In the genomic region with DNA sequence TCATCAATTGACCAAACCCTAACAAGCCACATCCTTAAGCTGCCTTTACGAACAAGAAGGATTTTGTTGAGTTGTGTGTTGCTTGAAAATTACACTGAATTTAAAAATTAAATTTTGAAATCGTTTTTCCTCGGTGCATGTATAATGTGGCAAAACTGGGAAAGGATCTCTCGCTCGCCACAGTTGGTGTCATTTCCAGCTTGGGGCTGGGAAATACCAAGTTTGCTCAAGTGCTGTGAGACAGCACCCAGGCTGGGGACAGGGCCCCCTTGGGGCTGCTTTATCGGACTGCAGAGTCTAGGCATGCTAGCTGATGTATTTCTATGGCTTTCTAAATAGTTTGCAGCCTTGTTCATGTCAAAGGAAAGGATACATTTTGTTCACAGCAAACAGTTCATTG, we compare ENCODE assay signal across 22 mouse cellular contexts. TPM values are rescaled to one million over a fixed set of nuclear protein-coding genes. Genes with fewer than 3 reads are reported as not detected.
"Had no signal": no experiment of that assay in that cellular context is flagged by ENCODE, and none has a peak within 500 bp of the region (broad histone marks: within the 10 kb centered on the region; RNA-seq: fewer than 3 reads in every experiment).

No protein-coding gene starts in this region.

- H3K9ac ChIP-seq: liver, embryonic 14.5 days; lung, embryonic 14.5 days; midbrain, embryonic 12.5 days; neural tube, embryonic 13.5 days; neural tube, embryonic 15.5 days had no signal

- H3K27ac ChIP-seq: liver, embryonic 14.5 days; midbrain, embryonic 10.5 days; midbrain, embryonic 12.5 days; neural tube, embryonic 13.5 days; neural tube, embryonic 15.5 days had no signal

- DNase-seq: lung, adult 18-20 months; lung, embryonic 14.5 days; lung, postnatal 10 days; lung, postnatal 4 days; midbrain, embryonic 14.5 days; retina, postnatal 1 day; right cerebral cortex, postnatal 14 days; spleen, adult 18-20 months; thymus, adult 18-20 months; thymus, postnatal 14 days; thymus, postnatal 36 days had no signal

- H3K4me2 ChIP-seq: lung, embryonic 14.5 days; midbrain, embryonic 12.5 days; neural tube, embryonic 13.5 days; neural tube, embryonic 15.5 days had no signal

- H3K4me3 ChIP-seq: midbrain, embryonic 10.5 days; midbrain, embryonic 12.5 days; myocyte; neural tube, embryonic 13.5 days; neural tube, embryonic 15.5 days had no signal

- ATAC-seq: midbrain, embryonic 16.5 days had no signal

- H3K9me3 ChIP-seq: midbrain, embryonic 10.5 days; midbrain, embryonic 12.5 days; neural tube, embryonic 13.5 days; neural tube, embryonic 15.5 days had no signal

- H3K36me3 ChIP-seq: midbrain, embryonic 10.5 days; midbrain, embryonic 12.5 days; neural tube, embryonic 13.5 days; neural tube, embryonic 15.5 days had no signal

- H3K27me3 ChIP-seq: midbrain, embryonic 12.5 days; neural tube, embryonic 13.5 days; neural tube, embryonic 15.5 days had no signal

- H3K4me1 ChIP-seq: midbrain, embryonic 10.5 days; midbrain, embryonic 12.5 days; neural tube, embryonic 13.5 days had no signal

RNA-seq across cellular contexts. Expression of gene Tmem200c, which starts 22.3 kb away (rescaled TPM):
- total RNA-seq: megakaryocyte, adult 5-6 weeks; megakaryocyte-erythroid progenitor cell, adult 5-6 weeks had no signal
- polyA plus RNA-seq: liver, embryonic 14.5 days; liver, embryonic 16.5 days; thymus, postnatal 0 days had no signal
